Mouse (Mus musculus): Measurements from ENCODE around the gene Mfsd12.

DNA sequence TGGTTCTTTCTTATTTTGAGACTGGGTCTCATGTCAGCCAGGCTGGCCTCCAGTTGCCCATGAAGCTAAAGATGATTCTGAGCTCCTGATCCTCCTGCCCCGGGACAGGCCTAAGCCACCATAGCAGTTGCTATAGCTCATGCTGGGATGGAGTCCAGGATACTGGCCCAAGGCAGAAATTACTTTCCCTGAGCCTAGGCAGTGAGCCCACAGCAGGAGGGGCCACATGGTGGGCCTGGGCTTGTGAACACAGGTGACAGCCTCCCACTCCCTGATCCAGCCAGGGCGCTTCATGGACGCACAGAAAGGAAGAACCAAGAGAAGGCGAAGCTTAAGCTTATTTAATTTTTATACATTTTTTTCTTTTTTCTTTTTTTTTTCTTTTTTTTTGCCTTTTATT lies 38.6 kb downstream of the Mfsd12 start:
- TF ChIP-seq EP300 (IDR thresholded peaks at IDR 0.05; ENCODE audit: low read depth in 1 of 2, low read length in 2 of 2) (no peak), CHD2 (IDR thresholded peaks at IDR 0.05; ENCODE audit: low read length) (no peak), TBP (IDR thresholded peaks at IDR 0.05; ENCODE audit: low read depth, low read length) (no peak), POLR2A (IDR thresholded peaks at IDR 0.05; ENCODE audit: control insufficient read depth in 1 of 2, insufficient read depth in 1 of 2, low read depth in 1 of 2, low read length in 2 of 2, poor library complexity in 1 of 2) (no peak), CTCF (IDR thresholded peaks at IDR 0.05 in 2 of 3, conservative IDR thresholded peaks at IDR 0.05 in 1 of 3; ENCODE audit: control insufficient read depth in 1 of 3, insufficient read depth in 1 of 3, low read depth in 2 of 3, low read length in 3 of 3, poor library complexity in 1 of 3, severe bottlenecking in 1 of 3) (no peak), RCOR1 (IDR thresholded peaks at IDR 0.05; ENCODE audit: low read depth, low read length) (no peak), POLR2AphosphoS5 (IDR thresholded peaks at IDR 0.05; ENCODE audit: borderline replicate concordance, low read depth, low read length) (no peak), ZNF384 (IDR thresholded peaks at IDR 0.05; ENCODE audit: low read depth, low read length) (no peak), USF1 (IDR thresholded peaks at IDR 0.05; ENCODE audit: low read depth, low read length) (no peak)

Data from MEL (cell line).